Mouse (Mus musculus): ENCODE measurements around the gene Slc44a1. TPM values are rescaled to one million over a fixed set of nuclear protein-coding genes. Genes with fewer than 3 reads are reported as not detected.

The Slc44a1 gene
- polyA plus RNA-seq (2015; fragmentation: Nextera tagmentation; extraction: Ambion mirVana), result 15.9 and 23.8 TPM in 2 replicates

GRCm38 (mm10) chr4:53440010-53440815 is at the start of gene Slc44a1:
Gene Slc44a1 (plus strand): TSS chr4:53440413.
- H3K27ac ChIP-seq, result peak within 1 kb of the TSS; percentile 90
- H3K4me3 ChIP-seq, result peak within 1 kb of the TSS; percentile 98
- H3K36me3 ChIP-seq, result no peaks in the 10 kb centered on the region
- ATAC-seq (replicated peaks; ENCODE audit: insufficient number of reproducible peaks, insufficient read depth, low FRiP score, low read depth), result peak; percentile 97
- peak within 1 kb of the TSS; percentile 89 for H3K9ac ChIP-seq
- WGBS, result under 1% methylated on average over 71 of the region's 122 CpGs
- H3K4me2 ChIP-seq, result peak within 1 kb of the TSS; percentile 98
- peaks cover 23% of the 10 kb centered on the region for H3K4me1 ChIP-seq (replicated peaks)
- no peaks in the 10 kb centered on the region for H3K9me3 ChIP-seq (replicated peaks)
- H3K27me3 ChIP-seq, result no peaks in the 10 kb centered on the region

DNA sequence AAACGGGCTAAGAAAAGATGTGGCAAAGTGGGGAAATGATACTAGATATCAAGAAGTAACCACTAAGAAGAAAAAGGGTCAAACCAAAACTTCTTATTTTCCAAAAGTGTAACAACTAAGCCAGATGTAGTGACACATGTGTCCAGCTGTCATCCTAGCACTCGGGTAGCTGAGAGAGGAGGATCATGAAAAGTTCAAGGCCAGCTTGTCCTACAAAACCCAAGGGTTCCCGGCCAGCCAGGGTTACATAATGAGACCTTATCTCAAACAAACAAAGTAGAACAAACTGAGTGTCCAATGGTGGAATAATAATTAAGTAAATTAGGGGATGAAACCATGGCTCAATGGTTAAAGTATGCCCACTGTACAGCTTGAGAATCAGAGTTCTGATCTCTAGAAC is 45.2 kb upstream of the Slc44a1 start:
- WGBS, result 53% methylated on average over 3 of the region's 3 CpGs

DNA sequence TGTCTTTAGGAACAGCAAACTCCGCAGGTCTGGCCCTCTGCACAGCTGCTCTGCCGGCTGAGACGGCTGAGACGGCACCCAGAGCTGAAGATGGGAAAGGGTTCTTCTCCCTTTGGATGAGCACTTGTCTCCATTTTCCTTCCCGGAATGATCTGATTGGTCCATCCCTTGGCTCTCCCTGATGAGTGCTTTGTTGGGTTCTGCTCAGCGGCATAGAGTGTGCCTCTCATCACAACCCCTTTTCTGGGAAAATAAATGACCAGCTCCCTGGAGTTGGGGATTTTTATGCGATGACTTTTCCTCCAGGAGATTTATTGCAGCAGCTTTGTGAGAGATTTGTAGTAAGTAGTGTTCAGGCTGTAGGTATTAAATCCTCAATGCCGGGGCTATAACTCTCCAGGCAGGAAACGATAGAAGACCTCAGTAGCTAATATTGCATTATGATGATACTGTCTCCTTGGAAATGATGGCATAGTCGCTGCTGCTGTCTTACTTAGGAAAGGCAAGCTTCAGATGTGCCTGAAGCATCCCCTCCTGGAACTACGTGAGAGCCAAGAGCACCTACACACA is 43.5 kb upstream of the Slc44a1 start:
- Histone ChIP-seq H3K4me2 (no peak overlapping the region), H3K36me3 (no peaks in the 10 kb centered on the region), H3K27me3 (no peaks in the 10 kb centered on the region), H3K4me3 (no peak overlapping the region), H3K27ac (0 out of 2 replicates have a peak overlapping the region, but pooled peaks have one; percentile 12), H3K4me1 (replicated peaks) (peaks cover 18% of the 10 kb centered on the region), H3K9ac (no peak overlapping the region), H3K9me3 (replicated peaks) (no peaks in the 10 kb centered on the region)
- ATAC-seq (replicated peaks; ENCODE audit: insufficient number of reproducible peaks, insufficient read depth, low FRiP score, low read depth), result no peak
- 64% methylated on average over 11 of the region's 11 CpGs for WGBS

More for the DNA sequence above, 45.2 kb upstream of the Slc44a1 start:
- Histone ChIP-seq H3K27ac (no peak overlapping the region), H3K4me1 (replicated peaks) (peaks cover 18% of the 10 kb centered on the region), H3K9me3 (replicated peaks) (no peaks in the 10 kb centered on the region), H3K36me3 (no peaks in the 10 kb centered on the region), H3K27me3 (no peaks in the 10 kb centered on the region), H3K4me2 (no peak overlapping the region), H3K4me3 (no peak overlapping the region), H3K9ac (no peak overlapping the region)
- ATAC-seq (replicated peaks; ENCODE audit: insufficient number of reproducible peaks, insufficient read depth, low FRiP score, low read depth), result no peak

DNA sequence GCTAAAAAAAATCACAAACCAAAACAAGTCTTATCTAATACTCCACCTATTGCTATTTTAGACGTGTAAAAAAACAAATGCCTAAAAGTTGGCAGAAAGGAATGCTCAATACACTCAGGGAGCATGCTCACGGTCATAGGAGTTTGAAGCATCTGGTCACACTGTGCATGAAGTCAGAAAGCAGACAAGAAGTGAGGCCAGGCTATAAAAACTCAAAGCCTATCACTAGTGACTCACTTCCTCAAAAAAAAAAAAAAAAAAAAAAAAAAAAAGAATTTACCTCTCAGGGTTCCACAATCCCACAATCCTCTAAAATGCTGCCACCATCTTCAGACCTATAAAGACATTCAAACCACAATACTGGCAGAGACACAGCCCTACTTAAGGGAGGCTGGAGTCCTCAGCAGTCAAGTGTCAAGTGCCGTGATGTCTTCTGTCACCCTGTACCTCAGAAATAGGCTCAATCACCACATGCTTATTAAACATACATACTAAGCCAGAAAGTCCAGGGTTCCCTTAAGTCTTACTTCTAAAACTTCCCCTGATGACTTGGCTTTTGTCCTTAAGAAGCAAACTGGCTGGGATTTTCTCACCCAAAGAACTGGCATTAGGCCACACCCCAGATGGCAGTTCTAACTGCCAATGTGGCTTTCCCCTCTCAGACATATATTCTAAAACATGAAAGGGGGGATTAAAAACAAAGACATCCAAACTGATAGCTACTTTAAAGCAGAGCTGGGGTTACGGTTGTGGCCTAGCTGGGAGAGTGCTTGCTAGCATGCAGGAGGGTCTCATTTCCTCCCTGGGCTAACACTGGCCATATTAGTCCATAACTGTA is 42.7 kb upstream of the Slc44a1 start:
- ATAC-seq (replicated peaks; ENCODE audit: insufficient number of reproducible peaks, insufficient read depth, low FRiP score, low read depth), result no peak
- Histone ChIP-seq H3K4me2 (no peak overlapping the region), H3K27ac (peak overlapping the region; percentile 25; the same call in 1 of the 2 replicates), H3K4me1 (replicated peaks) (peaks cover 18% of the 10 kb centered on the region), H3K27me3 (no peaks in the 10 kb centered on the region), H3K4me3 (no peak overlapping the region), H3K9me3 (replicated peaks) (no peaks in the 10 kb centered on the region), H3K9ac (no peak overlapping the region), H3K36me3 (no peaks in the 10 kb centered on the region)
- 42% methylated on average over 4 of the region's 4 CpGs for WGBS

DNA sequence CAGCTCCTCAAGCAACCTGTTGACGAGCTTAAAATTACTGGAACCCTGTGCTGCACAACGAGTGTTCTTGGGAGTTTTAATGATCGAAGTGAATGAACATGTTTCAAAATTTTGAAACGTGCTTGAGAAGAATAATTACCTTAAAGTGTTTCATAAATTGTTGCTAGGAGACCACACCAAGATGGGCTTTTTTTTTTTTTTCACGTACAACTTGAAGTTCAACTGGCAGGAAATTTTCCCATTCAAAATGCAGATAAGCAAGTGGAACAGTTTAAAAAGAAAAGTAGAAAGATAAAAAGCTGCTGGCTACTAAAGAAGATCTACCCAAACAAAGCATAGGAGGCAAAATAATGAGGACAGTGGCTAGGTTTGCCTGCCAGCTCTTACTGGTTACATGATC is 41.7 kb upstream of the Slc44a1 start:
- Histone ChIP-seq H3K4me2 (no peak overlapping the region), H3K36me3 (no peaks in the 10 kb centered on the region), H3K27me3 (no peaks in the 10 kb centered on the region), H3K4me3 (no peak overlapping the region), H3K27ac (0 out of 2 replicates have a peak overlapping the region, but pooled peaks have one; percentile 25), H3K9ac (no peak overlapping the region), H3K4me1 (replicated peaks) (peaks cover 18% of the 10 kb centered on the region), H3K9me3 (replicated peaks) (no peaks in the 10 kb centered on the region)
- 49% methylated on average over 5 of the region's 5 CpGs for WGBS
- ATAC-seq (replicated peaks; ENCODE audit: insufficient number of reproducible peaks, insufficient read depth, low FRiP score, low read depth), result no peak

GRCm38 (mm10) chr4:53399428-53399827 is 40.8 kb upstream of the Slc44a1 start:
- no peak for ATAC-seq (replicated peaks; ENCODE audit: insufficient number of reproducible peaks, insufficient read depth, low FRiP score, low read depth)
- H3K4me2 ChIP-seq, result no peak overlapping the region
- no peaks in the 10 kb centered on the region for H3K27me3 ChIP-seq
- 67% methylated on average over 1 of the region's 1 CpGs for WGBS
- peaks cover 18% of the 10 kb centered on the region for H3K4me1 ChIP-seq (replicated peaks)
- no peaks in the 10 kb centered on the region for H3K9me3 ChIP-seq (replicated peaks)
- H3K4me3 ChIP-seq, result no peak overlapping the region
- no peak overlapping the region for H3K27ac ChIP-seq
- H3K36me3 ChIP-seq, result no peaks in the 10 kb centered on the region
- no peak overlapping the region for H3K9ac ChIP-seq

- no peaks in the 10 kb centered on the region for H3K9me3 ChIP-seq (replicated peaks)
- no peaks in the 10 kb centered on the region for H3K36me3 ChIP-seq
- H3K27me3 ChIP-seq, result no peaks in the 10 kb centered on the region
- no peak overlapping the region for H3K9ac ChIP-seq
- H3K4me1 ChIP-seq (replicated peaks), result peaks cover under 1% of the 10 kb centered on the region
- no peak overlapping the region for H3K4me3 ChIP-seq
- no peak overlapping the region for H3K27ac ChIP-seq
- ATAC-seq (replicated peaks; ENCODE audit: insufficient number of reproducible peaks, insufficient read depth, low FRiP score, low read depth), result no peak
- WGBS, result 87% methylated on average over 12 of the region's 12 CpGs
- no peak overlapping the region for H3K4me2 ChIP-seq
Measured at GRCm38 (mm10) chr4:53403386-53403785, 36.8 kb upstream of the Slc44a1 start.

DNA sequence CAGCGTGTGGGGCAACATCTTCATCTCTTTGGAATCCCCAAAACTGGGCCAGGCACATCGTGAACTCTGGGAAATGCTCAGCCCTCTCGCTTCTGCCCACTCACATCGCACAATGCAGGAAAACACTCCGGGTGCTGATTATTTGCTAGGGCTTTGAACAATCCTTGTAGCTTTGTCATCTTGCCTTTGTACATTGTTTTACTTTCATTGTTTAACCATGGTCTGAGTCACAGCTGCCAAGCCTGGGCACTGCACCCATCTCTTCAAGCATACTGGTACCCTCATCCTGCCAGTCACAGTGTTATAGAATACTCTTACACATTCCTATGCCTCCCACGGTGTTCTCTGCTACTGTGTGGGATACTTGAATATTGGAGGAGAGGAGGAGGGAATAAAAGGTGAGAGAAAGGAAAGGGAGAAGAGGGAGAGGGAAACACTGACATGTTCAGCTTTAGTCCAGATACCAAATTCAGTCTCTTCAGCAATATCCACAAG is 35.7 kb upstream of the Slc44a1 start:
- ATAC-seq (replicated peaks; ENCODE audit: insufficient number of reproducible peaks, insufficient read depth, low FRiP score, low read depth), result no peak
- no peak overlapping the region for H3K4me2 ChIP-seq
- no peaks in the 10 kb centered on the region for H3K4me1 ChIP-seq (replicated peaks)
- H3K36me3 ChIP-seq, result no peaks in the 10 kb centered on the region
- no peaks in the 10 kb centered on the region for H3K9me3 ChIP-seq (replicated peaks)
- no peak overlapping the region for H3K27ac ChIP-seq
- WGBS, result 89% methylated on average over 6 of the region's 6 CpGs
- H3K9ac ChIP-seq, result no peak overlapping the region
- no peaks in the 10 kb centered on the region for H3K27me3 ChIP-seq
- no peak overlapping the region for H3K4me3 ChIP-seq

- H3K4me3 ChIP-seq, result no peak overlapping the region
- no peak for ATAC-seq (replicated peaks; ENCODE audit: insufficient number of reproducible peaks, insufficient read depth, low FRiP score, low read depth)
- no peak overlapping the region for H3K4me2 ChIP-seq
- H3K27me3 ChIP-seq, result no peaks in the 10 kb centered on the region
- H3K9me3 ChIP-seq (replicated peaks), result no peaks in the 10 kb centered on the region
- no peak overlapping the region for H3K27ac ChIP-seq
- no peaks in the 10 kb centered on the region for H3K36me3 ChIP-seq
- H3K9ac ChIP-seq, result no peak overlapping the region
- H3K4me1 ChIP-seq (replicated peaks), result peaks cover 3% of the 10 kb centered on the region; the same call in 1 of the 2 replicates
Measured at GRCm38 (mm10) chr4:53406866-53407265, 33.3 kb upstream of the Slc44a1 start.

DNA sequence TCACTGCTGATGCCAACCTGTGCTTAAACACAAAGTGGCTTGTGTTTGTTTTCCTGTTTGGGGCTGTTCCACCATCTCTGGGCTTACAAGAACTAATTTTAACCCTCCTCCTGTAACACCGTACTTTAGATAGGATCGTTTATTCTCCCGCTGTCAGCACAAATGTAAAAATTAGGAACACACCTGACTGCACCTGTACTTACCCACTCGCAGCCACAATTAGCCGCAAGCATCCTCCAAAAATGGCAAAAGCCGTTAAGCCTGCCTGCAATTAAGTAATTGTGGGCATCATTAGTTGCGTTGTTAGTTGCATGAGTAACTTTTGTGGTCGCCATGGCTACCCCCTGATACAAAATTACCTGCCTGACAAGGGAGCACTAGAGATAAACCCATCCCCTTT is 31.4 kb upstream of the Slc44a1 start:
- Histone ChIP-seq H3K9me3 (replicated peaks) (no peaks in the 10 kb centered on the region), H3K27me3 (no peaks in the 10 kb centered on the region), H3K27ac (no peak overlapping the region), H3K4me1 (replicated peaks) (peaks cover 6% of the 10 kb centered on the region; the same call in 1 of the 2 replicates), H3K4me3 (no peak overlapping the region), H3K9ac (no peak overlapping the region), H3K4me2 (no peak overlapping the region), H3K36me3 (no peaks in the 10 kb centered on the region)
- ATAC-seq (replicated peaks; ENCODE audit: insufficient number of reproducible peaks, insufficient read depth, low FRiP score, low read depth), result no peak
- WGBS, result 70% methylated on average over 8 of the region's 8 CpGs

GRCm38 (mm10) chr4:53409526-53410085 is 30.6 kb upstream of the Slc44a1 start:
- Histone ChIP-seq H3K9me3 (replicated peaks) (no peaks in the 10 kb centered on the region), H3K27me3 (no peaks in the 10 kb centered on the region)
- WGBS, result 34% methylated on average over 5 of the region's 5 CpGs

More at GRCm38 (mm10) chr4:53409526-53410085, 30.6 kb upstream of the Slc44a1 start:
- Histone ChIP-seq H3K27ac (no peak overlapping the region), H3K9ac (no peak overlapping the region), H3K4me3 (no peak overlapping the region), H3K4me2 (no peak overlapping the region), H3K36me3 (no peaks in the 10 kb centered on the region), H3K4me1 (replicated peaks) (peaks cover 6% of the 10 kb centered on the region; the same call in 1 of the 2 replicates)
- ATAC-seq (replicated peaks; ENCODE audit: insufficient number of reproducible peaks, insufficient read depth, low FRiP score, low read depth), result no peak

Data from heart, embryonic 15.5 days (tissue).